Mouse (Mus musculus) lung, embryonic 16.5 days (tissue): ENCODE data around the gene Gm2115. TPM values are rescaled to one million over a fixed set of nuclear protein-coding genes. Genes with fewer than 3 reads are reported as not detected.
A peak's percentile ranks its signal among the peaks of the same experiment; 100 is the strongest.

ENCODE experiments used
- ATAC-seq: fragments of 200-750 bp; cut with Nextera tagmentation; 2 replicates; pipeline ENCODE4 v1.8.0; 2017; ENCODE audit warnings: low read depth, mild to moderate bottlenecking, moderate library complexity
- H3K27ac ChIP-seq: fragments of 300-500 bp; sonication (generic); 2 replicates; pipeline ENCODE4 v1.5.1; 2014; ENCODE audit warnings: mild to moderate bottlenecking, control low read depth, low read length
- H3K27me3 ChIP-seq: fragments of 300-500 bp; sonication (generic); 2 replicates; pipeline ENCODE4 v1.6.1; 2014; ENCODE audit warnings: low read depth, low read length, mixed read lengths; ENCODE audit not compliant: control insufficient read depth, insufficient read depth
- H3K36me3 ChIP-seq: fragments of 300-500 bp; sonication (generic); 2 replicates; pipeline ENCODE4 v1.6.1; 2014; ENCODE audit warnings: low read length; ENCODE audit not compliant: control insufficient read depth, insufficient read depth
- H3K4me1 ChIP-seq: fragments of 300-500 bp; sonication (generic); replicated peaks from 2 replicates; pipeline ENCODE4 v1.6.1; 2014; ENCODE audit warnings: low read length, mixed read lengths; ENCODE audit not compliant: control insufficient read depth, insufficient read depth
- H3K4me2 ChIP-seq: fragments of 300-500 bp; sonication (generic); 2 replicates; pipeline ENCODE4 v1.6.1; 2014; ENCODE audit warnings: low read depth, low read length, control low read depth
- H3K4me3 ChIP-seq: fragments of 300-500 bp; sonication (generic); 2 replicates; pipeline ENCODE4 v1.5.1; 2014; ENCODE audit warnings: mild to moderate bottlenecking, low read length, control low read depth
- H3K9ac ChIP-seq: fragments of 300-500 bp; sonication (generic); 2 replicates; pipeline ENCODE4 v1.6.1; 2014; ENCODE audit warnings: low read length, control low read depth
- H3K9me3 ChIP-seq: fragments of 300-500 bp; sonication (generic); 2 replicates; pipeline ENCODE4 v1.6.1; 2016; ENCODE audit warnings: low read length; ENCODE audit not compliant: control insufficient read depth
- WGBS: fragments of 180-500 bp; shearing (Covaris S2); extraction: QIAGEN DNeasy Blood & Tissue Kit; methylation state at CpG from one replicate; pipeline ENCODE4 v1.1.7; 2014; 5-methylcytosine and 5-hydroxymethylcytosine counted together
- polyA plus RNA-seq: library from polyadenylated mRNA; unstranded; fragments of >200 nt; fragmentation: Nextera tagmentation; extraction: Ambion mirVana; gene quantifications from 2 replicates; pipeline ENCODE4 v1.2.1, GENCODE M21; 2015

Gene Gm2115
- polyA plus RNA-seq, 1 experiment from 2014 or later = 3.4 TPM

GRCm38 (mm10) chr7:84596002-84596401 lies 67.2 kb downstream of the Gm2115 start:
- no peak for ATAC-seq
- H3K36me3 ChIP-seq = no peaks in the 10 kb centered on the region
- H3K4me1 ChIP-seq = peaks cover 2% of the 10 kb centered on the region; the same call in 1 of the 2 replicates
- no peak overlapping the region for H3K9ac ChIP-seq
- H3K27ac ChIP-seq = no peak overlapping the region
- H3K4me2 ChIP-seq = no peak overlapping the region
- H3K9me3 ChIP-seq = no peaks in the 10 kb centered on the region
- WGBS = 80% methylated on average over 3 of the region's 3 CpGs
- H3K4me3 ChIP-seq = no peak overlapping the region
- H3K27me3 ChIP-seq = no peaks in the 10 kb centered on the region

GRCm38 (mm10) chr7:84596633-84597032 lies 67.9 kb downstream of the Gm2115 start:
- Histone ChIP-seq H3K4me1 (peaks cover 2% of the 10 kb centered on the region; the same call in 1 of the 2 replicates), H3K27ac (no peak overlapping the region), H3K9ac (no peak overlapping the region), H3K4me3 (no peak overlapping the region), H3K9me3 (no peaks in the 10 kb centered on the region), H3K36me3 (no peaks in the 10 kb centered on the region), H3K27me3 (no peaks in the 10 kb centered on the region), H3K4me2 (no peak overlapping the region)
- no peak for ATAC-seq
- 76% methylated on average over 3 of the region's 3 CpGs for WGBS

- 84% methylated on average over 2 of the region's 2 CpGs for WGBS
- ATAC-seq = no peak
- Histone ChIP-seq H3K27ac (no peak overlapping the region), H3K27me3 (no peaks in the 10 kb centered on the region), H3K36me3 (no peaks in the 10 kb centered on the region), H3K4me1 (peaks cover 9% of the 10 kb centered on the region), H3K9me3 (no peaks in the 10 kb centered on the region), H3K4me3 (no peak overlapping the region), H3K9ac (no peak overlapping the region), H3K4me2 (no peak overlapping the region)
These were observed 71.9 kb downstream of the Gm2115 start for GRCm38 (mm10) chr7:84600631-84601030.

- no peak for ATAC-seq
- Histone ChIP-seq H3K36me3 (no peaks in the 10 kb centered on the region), H3K27me3 (no peaks in the 10 kb centered on the region), H3K9me3 (no peaks in the 10 kb centered on the region), H3K4me2 (no peak overlapping the region), H3K27ac (no peak overlapping the region), H3K4me1 (peaks cover 9% of the 10 kb centered on the region), H3K4me3 (no peak overlapping the region), H3K9ac (no peak overlapping the region)
- WGBS = 65% methylated on average over 3 of the region's 3 CpGs
These were observed 72.6 kb downstream of the Gm2115 start for GRCm38 (mm10) chr7:84601331-84601730.

GRCm38 (mm10) chr7:84604501-84604900 lies 75.7 kb downstream of the Gm2115 start:
- ATAC-seq = no peak
- no peak overlapping the region for H3K4me3 ChIP-seq
- no peak overlapping the region for H3K27ac ChIP-seq
- H3K4me2 ChIP-seq = 0 out of 2 replicates have a peak overlapping the region, but pooled peaks have one; percentile 95
- H3K4me1 ChIP-seq = peaks cover 11% of the 10 kb centered on the region
- no peaks in the 10 kb centered on the region for H3K9me3 ChIP-seq
- WGBS = 65% methylated on average over 3 of the region's 3 CpGs
- H3K27me3 ChIP-seq = no peaks in the 10 kb centered on the region
- no peak overlapping the region for H3K9ac ChIP-seq
- H3K36me3 ChIP-seq = no peaks in the 10 kb centered on the region

GRCm38 (mm10) chr7:84605033-84605687 lies 76.4 kb downstream of the Gm2115 start:
- Histone ChIP-seq H3K36me3 (no peaks in the 10 kb centered on the region), H3K27ac (no peak overlapping the region), H3K4me1 (peaks cover 11% of the 10 kb centered on the region), H3K27me3 (no peaks in the 10 kb centered on the region), H3K9ac (peak overlapping the region; percentile 74), H3K9me3 (no peaks in the 10 kb centered on the region), H3K4me3 (peak overlapping the region; percentile 75), H3K4me2 (peak overlapping the region; percentile 95)
- 10% methylated on average over 19 of the region's 19 CpGs for WGBS
- ATAC-seq = peak; percentile 47; the same call in 1 of the 2 replicates

- under 1% methylated on average over 36 of the region's 36 CpGs for WGBS
- no peak overlapping the region for H3K27ac ChIP-seq
- H3K4me1 ChIP-seq = peaks cover 11% of the 10 kb centered on the region
These were observed 77.0 kb downstream of the Gm2115 start for GRCm38 (mm10) chr7:84605704-84606292.

GRCm38 (mm10) chr7:84606293-84606749 lies 77.6 kb downstream of the Gm2115 start, which contains the start of gene Fah:
TSS of gene Fah (minus strand) at chr7:84606722.
- 1% methylated on average over 10 of the region's 10 CpGs for WGBS
- Histone ChIP-seq H3K4me2 (peak within 1 kb of the TSS; percentile 95), H3K4me3 (peak within 1 kb of the TSS; percentile 75), H3K36me3 (no peaks in the 10 kb centered on the region), H3K4me1 (peaks cover 11% of the 10 kb centered on the region), H3K9ac (peak within 1 kb of the TSS; percentile 74), H3K27me3 (no peaks in the 10 kb centered on the region), H3K27ac (0 out of 2 replicates have a peak within 1 kb of the TSS, but pooled peaks have one; percentile 10), H3K9me3 (no peaks in the 10 kb centered on the region)
- no peak; the same call in none of the 2 replicates for ATAC-seq

More at GRCm38 (mm10) chr7:84605704-84606292, 77.0 kb downstream of the Gm2115 start:
- Histone ChIP-seq H3K9me3 (no peaks in the 10 kb centered on the region), H3K4me2 (peak overlapping the region; percentile 95), H3K9ac (peak overlapping the region; percentile 74), H3K27me3 (no peaks in the 10 kb centered on the region), H3K36me3 (no peaks in the 10 kb centered on the region), H3K4me3 (peak overlapping the region; percentile 75)
- peak; percentile 95 for ATAC-seq

GRCm38 (mm10) chr7:84611609-84612008 lies 82.9 kb downstream of the Gm2115 start:
- Histone ChIP-seq H3K27me3 (no peaks in the 10 kb centered on the region), H3K4me1 (no peaks in the 10 kb centered on the region), H3K4me3 (no peak overlapping the region), H3K9ac (no peak overlapping the region), H3K36me3 (peaks cover 3% of the 10 kb centered on the region; the same call in 1 of the 2 replicates), H3K27ac (no peak overlapping the region), H3K9me3 (no peaks in the 10 kb centered on the region), H3K4me2 (no peak overlapping the region)
- ATAC-seq = no peak
- 88% methylated on average over 1 of the region's 1 CpGs for WGBS
